Mouse (Mus musculus): Measurements from ENCODE around the gene Wdr4.

- no peak for TF ChIP-seq EP300 (optimal IDR thresholded peaks at IDR 0.05)
- no peak for TF ChIP-seq CTCF (IDR thresholded peaks at IDR 0.05; ENCODE audit: low read depth)
Measured at GRCm38 (mm10) chr17:31499725-31500124, 20.1 kb downstream of the Wdr4 start.
